Mouse (Mus musculus) neural tube, embryonic 13.5 days (tissue): ENCODE results near the gene Traip. TPM values are rescaled to one million over a fixed set of nuclear protein-coding genes. Genes with fewer than 3 reads are reported as not detected.
"Not testable (repeated sequence)": the region's sequence is repeated elsewhere in the genome, so short reads cannot be mapped to it uniquely, and the experiment has no call there.

Source experiments
- ATAC-seq: fragments of 200-750 bp; cut with Nextera tagmentation; 2 replicates; pipeline ENCODE4 v1.8.0; 2017; ENCODE audit warnings: low read depth, mild to moderate bottlenecking, moderate TSS enrichment, moderate library complexity
- H3K27ac ChIP-seq: fragments of 300-500 bp; sonication (generic); replicated peaks from 2 replicates; pipeline ENCODE4 v1.5.1; 2015; ENCODE audit warnings: moderate library complexity, mild to moderate bottlenecking, inconsistent platforms
- H3K27me3 ChIP-seq: fragments of 300-500 bp; sonication (generic); 2 replicates; pipeline ENCODE4 v1.6.1; 2015; ENCODE audit warnings: mild to moderate bottlenecking, inconsistent platforms
- H3K36me3 ChIP-seq: fragments of 300-500 bp; sonication (generic); 2 replicates; pipeline ENCODE4 v1.6.1; 2015; ENCODE audit warnings: mild to moderate bottlenecking, inconsistent platforms
- H3K4me1 ChIP-seq: fragments of 300-500 bp; sonication (generic); replicated peaks from 2 replicates; pipeline ENCODE4 v1.6.1; 2015; ENCODE audit warnings: inconsistent platforms
- H3K4me2 ChIP-seq: fragments of 300-500 bp; sonication (generic); 2 replicates; pipeline ENCODE4 v1.6.1; 2015; ENCODE audit warnings: inconsistent platforms, mild to moderate bottlenecking, moderate library complexity
- H3K4me3 ChIP-seq: fragments of 300-500 bp; sonication (generic); 2 replicates; pipeline ENCODE4 v1.5.1; 2015; ENCODE audit warnings: mild to moderate bottlenecking, inconsistent platforms
- H3K9ac ChIP-seq: fragments of 300-500 bp; sonication (generic); 2 replicates; pipeline ENCODE4 v1.6.1; 2015; ENCODE audit warnings: moderate library complexity, mild to moderate bottlenecking, inconsistent platforms
- H3K9me3 ChIP-seq: fragments of 300-500 bp; sonication (generic); 2 replicates; pipeline ENCODE4 v1.6.1; 2016; ENCODE audit warnings: inconsistent platforms
- WGBS: fragments of 180-500 bp; shearing (Covaris S2); methylation state at CpG from one replicate; pipeline ENCODE4 v1.1.7; 2015; 5-methylcytosine and 5-hydroxymethylcytosine counted together
- polyA plus RNA-seq: library from polyadenylated mRNA; unstranded; fragments of >200 nt; fragmentation: Nextera tagmentation; extraction: Ambion mirVana; gene quantifications from 2 replicates; pipeline ENCODE4 v1.2.1, GENCODE M21; 2015

The Traip gene
- polyA plus RNA-seq, 1 experiment from 2014 or later: 6.7 TPM

DNA sequence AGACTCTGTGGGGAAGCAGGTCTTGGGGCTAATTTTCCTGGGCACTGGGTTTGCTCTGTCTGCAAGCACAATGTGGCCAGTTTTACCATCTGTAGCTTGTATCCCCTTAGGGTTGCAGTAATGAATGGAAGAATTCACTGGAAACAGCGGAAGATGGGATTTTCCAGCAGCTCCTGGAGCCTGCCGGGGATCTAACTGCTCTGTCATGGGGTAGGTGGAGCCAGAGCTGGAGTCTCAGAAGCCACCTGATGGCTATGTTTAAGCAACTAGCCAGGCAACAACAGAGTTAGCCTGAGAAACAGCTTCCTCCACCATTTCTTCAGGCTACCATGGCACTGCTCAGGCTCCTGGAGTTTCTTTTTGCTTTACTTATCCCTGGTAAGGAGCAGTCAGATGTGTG, 42.3 kb downstream of the Traip start, which contains the start of gene Cdhr4:
Cdhr4 (plus strand) TSS at position 301 of the 400 bp plus-strand sequence.
- no peak for ATAC-seq
- WGBS: 58% methylated on average over 2 of the region's 2 CpGs
- no peak within 1 kb of the TSS for H3K27ac ChIP-seq
- no peaks in the 10 kb centered on the region for H3K9me3 ChIP-seq
- no peak within 1 kb of the TSS for H3K4me2 ChIP-seq
- H3K27me3 ChIP-seq: 0 out of 2 replicates have a peak, but pooled peaks cover 4% of the 10 kb centered on the region
- H3K9ac ChIP-seq: no peak within 1 kb of the TSS
- H3K4me1 ChIP-seq: peaks cover 2% of the 10 kb centered on the region; the same call in 1 of the 2 replicates
- H3K4me3 ChIP-seq: no peak within 1 kb of the TSS
- H3K36me3 ChIP-seq: no peaks in the 10 kb centered on the region

GRCm38 (mm10) chr9:107993013-107993412, 43.1 kb downstream of the Traip start:
- H3K9ac ChIP-seq: no peak overlapping the region
- no peaks in the 10 kb centered on the region for H3K36me3 ChIP-seq
- no peaks in the 10 kb centered on the region for H3K27me3 ChIP-seq
- no peak overlapping the region for H3K4me2 ChIP-seq
- no peak overlapping the region for H3K27ac ChIP-seq
- 82% methylated on average over 11 of the region's 11 CpGs for WGBS
- H3K4me3 ChIP-seq: no peak overlapping the region
- no peak for ATAC-seq
- H3K4me1 ChIP-seq: no peaks in the 10 kb centered on the region
- H3K9me3 ChIP-seq: no peaks in the 10 kb centered on the region

DNA sequence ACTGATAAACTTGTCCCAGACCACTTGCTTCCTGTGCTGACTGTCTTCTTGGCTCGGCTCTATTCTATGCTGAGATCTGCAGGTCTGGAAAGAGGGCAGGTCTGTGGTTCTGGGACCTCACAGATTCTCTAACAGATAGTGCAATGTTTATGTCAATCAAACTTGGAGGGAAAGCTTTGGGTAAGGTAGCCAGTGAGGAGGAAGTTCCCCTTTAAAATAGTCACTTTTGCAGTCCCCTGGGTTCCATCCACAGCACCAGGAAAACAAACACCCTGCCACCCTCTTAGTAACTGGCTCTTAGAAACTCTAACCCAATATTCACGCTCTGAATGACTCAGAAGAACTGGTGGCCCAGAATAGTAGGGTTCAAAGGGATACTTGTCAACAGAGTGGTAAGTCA, 44.5 kb downstream of the Traip start:
- WGBS: 70% methylated on average over 2 of the region's 2 CpGs
- no peaks in the 10 kb centered on the region for H3K36me3 ChIP-seq

DNA sequence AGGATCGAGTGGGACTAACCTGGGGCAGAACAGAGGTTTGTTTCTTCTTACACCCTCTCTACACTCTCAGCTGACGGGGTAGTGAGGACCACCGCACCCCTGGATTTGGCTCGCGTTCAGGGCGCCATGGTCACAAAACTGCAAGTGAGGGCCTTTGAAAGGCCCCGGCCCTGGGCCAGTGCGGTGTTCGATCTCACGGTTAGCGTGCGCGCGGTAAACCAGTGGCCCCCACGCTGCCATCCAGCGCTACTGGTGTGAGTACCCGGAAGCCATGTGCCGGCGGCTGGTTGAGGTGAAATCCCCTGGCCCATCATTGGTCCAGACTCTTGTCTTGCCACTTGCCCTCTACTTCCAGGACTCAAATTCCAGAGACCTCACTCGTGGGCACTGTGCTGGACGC, 45.6 kb downstream of the Traip start:
- Histone ChIP-seq H3K27ac (no peak overlapping the region), H3K9ac (no peak overlapping the region), H3K4me3 (no peak overlapping the region), H3K4me2 (no peak overlapping the region), H3K4me1 (no peaks in the 10 kb centered on the region), H3K36me3 (no peaks in the 10 kb centered on the region), H3K27me3 (no peaks in the 10 kb centered on the region), H3K9me3 (no peaks in the 10 kb centered on the region)
- 94% methylated on average over 21 of the region's 21 CpGs for WGBS
- ATAC-seq: no peak

More for the DNA sequence above, 44.5 kb downstream of the Traip start:
- Histone ChIP-seq H3K4me2 (no peak overlapping the region), H3K27ac (no peak overlapping the region), H3K4me3 (no peak overlapping the region), H3K27me3 (no peaks in the 10 kb centered on the region), H3K4me1 (no peaks in the 10 kb centered on the region), H3K9me3 (no peaks in the 10 kb centered on the region), H3K9ac (no peak overlapping the region)
- no peak for ATAC-seq

GRCm38 (mm10) chr9:107996049-107996448, 46.1 kb downstream of the Traip start, which contains the start of gene Gm20662:
Gene Gm20662 (plus strand): TSS chr9:107996349.
- no peak for ATAC-seq
- H3K36me3 ChIP-seq: no peaks in the 10 kb centered on the region

DNA sequence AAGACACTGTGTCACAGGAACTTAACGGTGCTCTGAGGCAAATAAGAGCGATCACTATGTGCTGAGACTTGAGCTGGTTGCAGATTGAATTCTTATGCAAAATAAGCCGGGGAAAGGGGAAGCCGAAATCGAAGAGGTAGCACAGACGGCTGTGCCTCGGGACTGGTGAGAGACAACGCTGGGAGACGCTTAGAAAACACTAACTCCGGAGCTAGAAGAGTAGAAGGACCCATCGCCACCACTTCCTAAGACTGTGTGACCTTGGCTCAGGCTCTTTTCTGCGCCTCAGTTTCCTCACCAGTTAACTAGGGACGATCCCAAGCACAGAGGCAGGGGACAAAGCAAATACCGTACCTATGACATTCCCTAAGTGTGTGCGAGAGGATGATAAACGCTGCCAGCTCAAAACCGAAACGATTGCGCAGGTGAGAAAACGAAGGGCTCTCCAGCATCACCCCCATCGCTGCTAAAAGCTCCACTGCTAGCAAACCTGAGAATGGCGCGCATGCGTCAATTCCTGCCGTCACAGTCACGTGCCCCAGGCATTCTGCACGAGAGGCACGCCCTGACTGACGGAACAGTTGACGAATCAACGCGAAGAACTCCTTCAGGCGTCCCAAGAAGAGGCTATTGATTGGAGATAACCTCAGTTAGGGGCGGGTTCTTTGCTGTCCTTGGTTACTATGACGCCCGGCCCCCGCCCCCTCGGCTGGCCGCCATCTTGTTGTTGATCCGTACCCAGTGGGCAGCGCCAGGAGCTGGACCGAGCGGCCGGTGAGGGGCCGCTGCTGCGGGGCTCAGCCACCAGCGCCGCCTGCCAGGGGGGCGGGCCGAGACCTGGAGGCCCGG, 52.2 kb downstream of the Traip start, which contains the start of gene Ip6k1:
Ip6k1 (plus strand) TSS at position 580 of the 849 bp plus-strand sequence.
- Histone ChIP-seq H3K4me3 (peak within 1 kb of the TSS; percentile 89), H3K9ac (peak within 1 kb of the TSS; percentile 89), H3K4me1 (peaks cover 44% of the 10 kb centered on the region), H3K27me3 (no peaks in the 10 kb centered on the region), H3K4me2 (peak within 1 kb of the TSS; percentile 90), H3K36me3 (no peaks in the 10 kb centered on the region), H3K9me3 (no peaks in the 10 kb centered on the region), H3K27ac (peak within 1 kb of the TSS; percentile 96)
- ATAC-seq: peak; percentile 99
- under 1% methylated on average over 51 of the region's 51 CpGs for WGBS

More at GRCm38 (mm10) chr9:107996049-107996448, 46.1 kb downstream of the Traip start, which contains the start of gene Gm20662:
- Histone ChIP-seq H3K9ac (no peak within 1 kb of the TSS), H3K4me3 (no peak within 1 kb of the TSS), H3K4me2 (no peak within 1 kb of the TSS), H3K9me3 (no peaks in the 10 kb centered on the region), H3K27me3 (no peaks in the 10 kb centered on the region), H3K4me1 (no peaks in the 10 kb centered on the region), H3K27ac (no peak within 1 kb of the TSS)
- 95% methylated on average over 5 of the region's 5 CpGs for WGBS

DNA sequence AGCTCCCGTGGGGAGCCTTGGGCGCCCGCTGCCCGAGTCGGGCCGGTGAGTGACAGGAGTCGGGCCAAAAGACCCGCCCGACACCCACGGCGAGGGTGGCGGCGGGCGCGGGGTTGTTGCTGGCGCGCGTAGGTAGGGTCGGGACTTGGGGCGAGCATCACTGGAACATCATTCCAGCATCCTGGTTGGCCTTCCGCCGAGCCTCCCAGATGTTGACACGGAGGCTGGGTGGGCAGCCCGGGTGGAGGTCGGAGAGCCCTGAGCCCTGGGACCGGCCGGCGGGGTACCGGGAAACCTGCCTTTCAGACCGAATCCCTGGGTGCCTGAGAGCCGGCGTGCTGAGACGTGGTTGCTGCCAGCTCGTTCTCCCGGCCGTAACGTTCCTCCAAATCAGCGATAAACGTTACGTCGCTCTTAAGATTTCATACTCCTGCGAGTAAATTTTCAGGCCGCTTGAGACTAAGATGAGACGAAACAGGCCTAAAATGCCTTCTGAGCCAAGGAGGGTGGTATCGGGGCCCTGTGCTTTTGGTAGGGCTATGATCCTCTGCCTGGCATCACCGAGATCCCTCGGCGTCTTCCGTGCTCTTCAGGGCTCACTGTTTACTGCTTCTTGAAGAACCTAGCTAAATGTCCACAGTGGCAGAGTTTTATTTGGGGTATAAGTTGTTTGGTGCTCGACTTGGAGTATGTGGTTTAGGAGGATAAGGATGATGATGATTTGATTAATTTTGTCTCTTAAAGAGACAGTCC, 53.0 kb downstream of the Traip start:
- ATAC-seq: peak; percentile 65
- Histone ChIP-seq H3K9ac (peak overlapping the region; percentile 89), H3K27ac (peak overlapping the region; percentile 96), H3K36me3 (no peaks in the 10 kb centered on the region), H3K27me3 (no peaks in the 10 kb centered on the region), H3K9me3 (no peaks in the 10 kb centered on the region), H3K4me1 (peaks cover 47% of the 10 kb centered on the region), H3K4me3 (peak overlapping the region; percentile 89), H3K4me2 (peak overlapping the region; percentile 90)
- WGBS: under 1% methylated on average over 50 of the region's 50 CpGs

DNA sequence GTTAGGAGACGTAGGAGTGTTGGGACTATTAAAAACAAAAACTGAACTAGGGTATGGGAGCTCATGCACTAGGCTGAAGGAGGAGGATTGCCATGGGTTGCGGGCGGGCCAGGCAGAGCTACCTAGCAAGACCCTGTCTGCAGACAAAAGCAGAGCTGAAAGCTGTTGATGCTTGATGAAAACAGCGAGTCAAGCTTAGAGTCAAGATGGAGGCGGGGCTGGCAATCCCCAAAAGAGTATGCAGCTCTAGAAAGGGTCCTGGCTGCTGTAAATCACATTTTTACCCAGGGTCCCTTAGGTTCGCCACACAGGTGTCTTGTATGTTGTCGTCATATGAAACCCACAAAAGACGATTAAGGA, 53.6 kb downstream of the Traip start:
- Histone ChIP-seq H3K9me3 (no peaks in the 10 kb centered on the region), H3K4me3 (peak overlapping the region; percentile 89), H3K4me2 (peak overlapping the region; percentile 90), H3K4me1 (peaks cover 47% of the 10 kb centered on the region), H3K27ac (peak overlapping the region; percentile 96), H3K36me3 (no peaks in the 10 kb centered on the region), H3K9ac (peak overlapping the region; percentile 89), H3K27me3 (no peaks in the 10 kb centered on the region)
- 9% methylated on average over 8 of the region's 8 CpGs for WGBS
- 0 out of 2 replicates have a peak, but pooled peaks have one; percentile 6 for ATAC-seq

DNA sequence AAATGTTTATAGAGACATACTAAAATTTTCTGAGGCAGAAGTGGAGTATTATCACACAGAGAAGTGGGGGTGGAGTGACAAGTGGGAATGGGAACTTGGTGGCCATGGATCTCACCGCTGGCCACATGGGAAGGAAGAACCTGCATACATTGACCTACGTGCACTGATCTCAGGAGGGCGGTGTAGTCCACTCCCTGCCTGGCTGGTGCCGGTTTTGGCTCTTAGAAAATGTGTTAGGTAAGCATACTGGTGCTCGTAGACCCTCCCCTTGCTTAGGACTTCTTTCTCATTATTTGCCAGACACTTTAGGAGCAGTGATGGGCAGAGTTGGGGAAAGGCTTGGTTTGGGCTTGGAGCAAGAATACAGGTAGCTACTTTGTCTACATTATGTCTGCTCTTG, 58.1 kb downstream of the Traip start:
- Histone ChIP-seq H3K9me3 (no peaks in the 10 kb centered on the region), H3K9ac (no peak overlapping the region), H3K4me3 (no peak overlapping the region), H3K36me3 (peaks cover 7% of the 10 kb centered on the region), H3K27me3 (no peaks in the 10 kb centered on the region), H3K27ac (no peak overlapping the region), H3K4me2 (no peak overlapping the region), H3K4me1 (peaks cover 40% of the 10 kb centered on the region)
- 92% methylated on average over 5 of the region's 5 CpGs for WGBS
- ATAC-seq: no peak

DNA sequence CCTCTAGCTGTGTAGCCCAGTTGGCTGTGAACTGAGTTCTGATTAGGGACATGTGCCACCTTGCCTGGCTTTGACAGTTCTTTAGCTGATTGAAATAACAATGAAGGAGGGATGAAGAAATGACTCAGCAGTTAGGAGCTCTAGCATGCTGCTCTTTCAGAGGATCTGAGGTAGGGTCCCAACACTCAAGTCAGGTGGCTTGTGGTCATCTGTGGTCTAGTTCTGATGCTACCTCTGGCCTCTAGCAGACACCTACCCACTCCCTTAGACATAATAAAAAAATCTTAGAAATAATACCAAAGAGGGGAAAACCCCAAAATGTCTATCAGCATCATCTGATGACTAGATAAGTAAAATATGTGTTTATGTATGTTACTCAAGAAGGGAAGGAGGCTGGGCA, 60.4 kb downstream of the Traip start:
- peaks cover 19% of the 10 kb centered on the region for H3K4me1 ChIP-seq
- no peak overlapping the region for H3K4me3 ChIP-seq
- no peaks in the 10 kb centered on the region for H3K27me3 ChIP-seq
- H3K4me2 ChIP-seq: no peak overlapping the region
- no peaks in the 10 kb centered on the region for H3K9me3 ChIP-seq
- no peak overlapping the region for H3K9ac ChIP-seq
- H3K36me3 ChIP-seq: peaks cover 12% of the 10 kb centered on the region
- ATAC-seq: no peak
- no peak overlapping the region for H3K27ac ChIP-seq

DNA sequence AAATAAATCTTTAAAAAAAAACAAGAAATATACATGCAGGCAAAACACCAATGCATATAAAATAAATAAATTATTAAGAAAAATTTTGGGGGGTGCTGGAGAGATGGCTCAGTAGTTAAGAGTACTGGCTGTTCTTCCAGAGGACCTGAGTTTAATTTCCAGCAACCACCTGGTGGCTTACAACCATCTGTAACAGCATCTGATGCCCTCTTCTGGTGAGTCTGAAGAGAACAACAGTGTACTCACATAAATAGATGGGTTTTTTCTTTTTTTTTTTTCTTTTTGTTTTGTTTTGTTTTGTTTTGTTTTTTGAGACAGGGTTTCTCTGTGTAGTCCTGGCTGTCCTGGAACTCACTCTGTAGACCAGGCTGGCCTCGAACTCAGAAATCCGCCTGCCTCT, 63.6 kb downstream of the Traip start:
- H3K9me3 ChIP-seq, H3K27ac ChIP-seq, H3K27me3 ChIP-seq, H3K9ac ChIP-seq, H3K4me2 ChIP-seq, H3K4me3 ChIP-seq, ATAC-seq, H3K4me1 ChIP-seq: not testable (repeated sequence)
- 98% methylated on average over 2 of the region's 2 CpGs for whole genome bisulfite sequencing
- H3K36me3 ChIP-seq: peaks cover 21% of the 10 kb centered on the region

DNA sequence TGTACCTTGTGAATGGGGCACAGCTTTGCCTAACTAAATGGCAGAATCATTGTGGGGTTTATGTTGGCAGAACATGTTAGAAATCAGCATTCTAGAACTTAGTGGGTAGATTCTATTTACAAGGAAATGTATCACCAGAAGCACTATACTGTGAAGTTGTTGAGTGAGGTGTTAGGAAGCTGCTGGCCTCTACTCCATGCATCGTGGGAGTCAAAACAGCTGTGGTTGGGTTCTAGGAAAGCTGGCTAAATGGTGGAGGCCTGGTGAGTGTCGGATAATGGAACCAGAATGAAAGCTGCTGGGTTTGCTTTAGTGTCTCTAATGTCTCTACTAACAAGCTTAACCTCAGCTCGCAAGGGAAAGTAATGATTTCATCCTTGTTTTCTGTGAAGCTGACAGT, 67.2 kb downstream of the Traip start:
- no peaks in the 10 kb centered on the region for H3K9me3 ChIP-seq
- H3K36me3 ChIP-seq: peaks cover 21% of the 10 kb centered on the region
- no peaks in the 10 kb centered on the region for H3K27me3 ChIP-seq
- no peak overlapping the region for H3K4me3 ChIP-seq
- H3K4me2 ChIP-seq: no peak overlapping the region
- no peak for ATAC-seq
- 77% methylated on average over 3 of the region's 3 CpGs for WGBS
- no peak overlapping the region for H3K9ac ChIP-seq
- H3K27ac ChIP-seq: no peak overlapping the region
- H3K4me1 ChIP-seq: no peaks in the 10 kb centered on the region
